Mouse (Mus musculus): ENCODE measurements around the gene Hils1.

- TF ChIP-seq CTCF (IDR thresholded peaks at IDR 0.05; ENCODE audit: insufficient read depth, low read length) (no peak), POLR2A (IDR thresholded peaks at IDR 0.05; ENCODE audit: borderline replicate concordance, extremely low read depth, low read depth, low read length) (no peak)
These were observed 12.3 kb upstream of the Hils1 start for GRCm38 (mm10) chr11:94955103-94955502.
